In genomic region chr14:52106741-52107140, GRCm38 (mm10) we compare ENCODE assay signal across 9 mouse cellular contexts. TPM values are rescaled to one million over a fixed set of nuclear protein-coding genes. Genes with fewer than 3 reads are reported as not detected.
DNase-seq lines count a peak whose midpoint lies in the region; ATAC-seq lines count a peak whose summit lies in the region.
"Had no signal": no experiment of that assay in that cellular context is flagged by ENCODE, and none has a peak within 500 bp of the region (broad histone marks: within the 10 kb centered on the region; RNA-seq: fewer than 3 reads in every experiment).

No protein-coding gene starts in this region.

- H3K9me3 ChIP-seq in forebrain, embryonic 12.5 days = no peaks in the 10 kb centered on the region
- no peaks in the 10 kb centered on the region for H3K9me3 ChIP-seq in forebrain, embryonic 11.5 days (ENCODE audit: control insufficient read depth, low read length)
- H3K9me3 ChIP-seq in kidney, embryonic 14.5 days (ENCODE audit: control insufficient read depth, low read length) = no peaks in the 10 kb centered on the region
- no peaks in the 10 kb centered on the region for H3K9me3 ChIP-seq in neural tube, embryonic 15.5 days (replicated peaks)

- H3K27ac ChIP-seq in forebrain, embryonic 12.5 days = no peak overlapping the region
- H3K27ac ChIP-seq in forebrain, embryonic 11.5 days (ENCODE audit: low read depth, low read length) = no peak overlapping the region
- peak overlapping the region; percentile 66 for H3K27ac ChIP-seq in kidney, embryonic 14.5 days (ENCODE audit: low read depth, low read length)
- H3K27ac ChIP-seq in neural tube, embryonic 15.5 days (replicated peaks) = peak overlapping the region; percentile 74

- H3K4me2 ChIP-seq in forebrain, embryonic 12.5 days = no peak overlapping the region
- no peak overlapping the region for H3K4me2 ChIP-seq in forebrain, embryonic 11.5 days (ENCODE audit: low read depth, low read length, severe bottlenecking)
- no peak overlapping the region for H3K4me2 ChIP-seq in kidney, embryonic 14.5 days (replicated peaks; ENCODE audit: low read depth, low read length)
- H3K4me2 ChIP-seq in neural tube, embryonic 15.5 days = peak overlapping the region; percentile 17; the same call in 1 of the 2 replicates

- peaks cover 14% of the 10 kb centered on the region for H3K4me1 ChIP-seq in forebrain, embryonic 12.5 days
- no peaks in the 10 kb centered on the region for H3K4me1 ChIP-seq in forebrain, embryonic 11.5 days (replicated peaks; ENCODE audit: control insufficient read depth, insufficient read depth, low read length)
- peaks cover 4% of the 10 kb centered on the region; the same call in 1 of the 2 replicates for H3K4me1 ChIP-seq in kidney, embryonic 14.5 days (ENCODE audit: control insufficient read depth, insufficient read depth, low read length)
- peaks cover 17% of the 10 kb centered on the region for H3K4me1 ChIP-seq in neural tube, embryonic 15.5 days

- no peak for ATAC-seq in forebrain, embryonic 12.5 days (ENCODE audit: low FRiP score)
- ATAC-seq in forebrain, embryonic 11.5 days (replicated peaks; ENCODE audit: low FRiP score) = no peak
- ATAC-seq in kidney, embryonic 14.5 days (ENCODE audit: low FRiP score, low TSS enrichment) = no peak
- ATAC-seq in neural tube, embryonic 15.5 days (ENCODE audit: low FRiP score) = no peak

- peaks cover 7% of the 10 kb centered on the region; the same call in 1 of the 2 replicates for H3K36me3 ChIP-seq in forebrain, embryonic 12.5 days (replicated peaks)
- no peaks in the 10 kb centered on the region for H3K36me3 ChIP-seq in forebrain, embryonic 11.5 days (ENCODE audit: control insufficient read depth, insufficient read depth, low read length)
- peaks cover 6% of the 10 kb centered on the region; the same call in 1 of the 2 replicates for H3K36me3 ChIP-seq in kidney, embryonic 14.5 days (ENCODE audit: control insufficient read depth, insufficient read depth, low read length)
- no peaks in the 10 kb centered on the region for H3K36me3 ChIP-seq in neural tube, embryonic 15.5 days

- no peaks in the 10 kb centered on the region for H3K27me3 ChIP-seq in forebrain, embryonic 12.5 days
- H3K27me3 ChIP-seq in forebrain, embryonic 11.5 days (ENCODE audit: control insufficient read depth, insufficient read depth, low read length) = no peaks in the 10 kb centered on the region
- H3K27me3 ChIP-seq in kidney, embryonic 14.5 days (ENCODE audit: control insufficient read depth, insufficient read depth, low read length) = no peaks in the 10 kb centered on the region
- no peaks in the 10 kb centered on the region for H3K27me3 ChIP-seq in neural tube, embryonic 15.5 days (replicated peaks)
- H3K27me3 ChIP-seq: CH12.LX had no signal

- 0 out of 2 replicates have a peak overlapping the region, but pooled peaks have one; percentile 36 for H3K9ac ChIP-seq in forebrain, embryonic 12.5 days
- no peak overlapping the region for H3K9ac ChIP-seq in forebrain, embryonic 11.5 days (ENCODE audit: low read length)
- H3K9ac ChIP-seq in kidney, embryonic 14.5 days (ENCODE audit: low read depth, low read length) = no peak overlapping the region
- H3K9ac ChIP-seq in neural tube, embryonic 15.5 days (replicated peaks) = no peak overlapping the region

- WGBS in forebrain, embryonic 12.5 days = 36% methylated on average over 10 of the region's 10 CpGs
- WGBS in forebrain, embryonic 11.5 days = 43% methylated on average over 10 of the region's 10 CpGs
- WGBS in kidney, embryonic 14.5 days = 19% methylated on average over 10 of the region's 10 CpGs
- 22% methylated on average over 10 of the region's 10 CpGs for WGBS in neural tube, embryonic 15.5 days

- no peak for DNase-seq in forebrain, embryonic 11.5 days (ENCODE audit: low spot score)
- peak; percentile 66 for DNase-seq in cerebellum, adult 8-10 months
- DNase-seq in heart, adult 8-10 months (ENCODE audit: low spot score) = peak; percentile 56
- DNase-seq in liver = peak; percentile 38
- DNase-seq in urinary bladder, postnatal 36 days (ENCODE audit: low spot score in 2 of 2) = peak; percentile 58 to 73

- no peak overlapping the region for H3K4me3 ChIP-seq in forebrain, embryonic 12.5 days (replicated peaks)
- H3K4me3 ChIP-seq in forebrain, embryonic 11.5 days (ENCODE audit: low read depth, low read length) = no peak overlapping the region
- no peak overlapping the region for H3K4me3 ChIP-seq in kidney, embryonic 14.5 days (ENCODE audit: low read length)
- H3K4me3 ChIP-seq in neural tube, embryonic 15.5 days (replicated peaks) = no peak overlapping the region

RNA-seq across cellular contexts. Expression of gene Hnrnpc, which starts 2.9 kb away (rescaled TPM):
- polyA plus RNA-seq in forebrain, embryonic 12.5 days (2016; fragmentation: Nextera tagmentation; extraction: Ambion mirVana) = 870 and 873 TPM in 2 replicates
- polyA plus RNA-seq in forebrain, embryonic 11.5 days (2014; fragmentation: Nextera tagmentation; extraction: Ambion mirVana) = 937 and 1,003 TPM in 2 replicates
- total RNA-seq in heart, adult 8-10 months (2022) = 100 to 1,000 TPM; 126 to 132 (median 128) TPM
- polyA plus RNA-seq in kidney, embryonic 14.5 days (2014; fragmentation: Nextera tagmentation; extraction: Ambion mirVana) = 718 and 725 TPM in 2 replicates
- polyA plus RNA-seq in neural tube, embryonic 15.5 days (2015; fragmentation: Nextera tagmentation; extraction: Ambion mirVana) = 424 and 500 TPM in 2 replicates

RNA-seq across cellular contexts. Expression of gene Rpgrip1, which starts 3.8 kb away (rescaled TPM):
- 54.7 and 74.0 TPM in 2 replicates for polyA plus RNA-seq in forebrain, embryonic 12.5 days (2016; fragmentation: Nextera tagmentation; extraction: Ambion mirVana)
- polyA plus RNA-seq in forebrain, embryonic 11.5 days (2014; fragmentation: Nextera tagmentation; extraction: Ambion mirVana) = 108 and 109 TPM in 2 replicates
- under 1 TPM in 3 of 4 experiments, not detected in 1; 0.31 to 0.41 (median 0.37) TPM for total RNA-seq in heart, adult 8-10 months (2022)
- polyA plus RNA-seq in kidney, embryonic 14.5 days (2014; fragmentation: Nextera tagmentation; extraction: Ambion mirVana) = 76.5 and 134 TPM in 2 replicates
- polyA plus RNA-seq in neural tube, embryonic 15.5 days (2015; fragmentation: Nextera tagmentation; extraction: Ambion mirVana) = 42.6 and 46.0 TPM in 2 replicates

Comparison
In these comparisons a context has a peak if more than half of its experiments do, and no peak if none do; other contexts are left out.
1. H3K27ac ChIP-seq: peak in kidney, embryonic 14.5 days (single experiment) and neural tube, embryonic 15.5 days (single experiment); none in forebrain, embryonic 12.5 days (single experiment) and forebrain, embryonic 11.5 days (single experiment).